Mouse (Mus musculus): ENCODE results near the gene Rnls. TPM values are rescaled to one million over a fixed set of nuclear protein-coding genes. Genes with fewer than 3 reads are reported as not detected.

Gene Rnls
- polyA plus RNA-seq, 1 experiment from 2014 or later, result 6.3 TPM

- H3K9me3 ChIP-seq (replicated peaks; ENCODE audit: control insufficient read depth, low read length), result no peaks in the 10 kb centered on the region
- no peak overlapping the region for H3K27ac ChIP-seq (ENCODE audit: low read length)
- H3K36me3 ChIP-seq (ENCODE audit: control insufficient read depth, insufficient read depth, low read length), result no peaks in the 10 kb centered on the region
- H3K4me3 ChIP-seq (replicated peaks; ENCODE audit: low read length), result no peak overlapping the region
- ATAC-seq (ENCODE audit: insufficient read depth, low FRiP score), result no peak
- 88% methylated on average over 1 of the region's 1 CpGs for WGBS
- no peaks in the 10 kb centered on the region for H3K27me3 ChIP-seq (ENCODE audit: control insufficient read depth, insufficient read depth, low read length)
- H3K4me1 ChIP-seq (ENCODE audit: control insufficient read depth, insufficient read depth, low read length), result no peaks in the 10 kb centered on the region
- no peak overlapping the region for H3K4me2 ChIP-seq (ENCODE audit: low read depth, low read length)
- no peak overlapping the region for H3K9ac ChIP-seq (ENCODE audit: low read length)
Measured at GRCm38 (mm10) chr19:33159192-33159591, 232.9 kb downstream of the Rnls start.

- ATAC-seq (ENCODE audit: insufficient read depth, low FRiP score), result no peak
- H3K9me3 ChIP-seq (replicated peaks; ENCODE audit: control insufficient read depth, low read length), result no peaks in the 10 kb centered on the region
- no peak overlapping the region for H3K27ac ChIP-seq (ENCODE audit: low read length)
- H3K4me3 ChIP-seq (replicated peaks; ENCODE audit: low read length), result no peak overlapping the region
- no peak overlapping the region for H3K4me2 ChIP-seq (ENCODE audit: low read depth, low read length)
- no peak overlapping the region for H3K9ac ChIP-seq (ENCODE audit: low read length)
- H3K36me3 ChIP-seq (ENCODE audit: control insufficient read depth, insufficient read depth, low read length), result no peaks in the 10 kb centered on the region
- WGBS, result 77% methylated on average over 2 of the region's 2 CpGs
- no peaks in the 10 kb centered on the region for H3K4me1 ChIP-seq (ENCODE audit: control insufficient read depth, insufficient read depth, low read length)
- no peaks in the 10 kb centered on the region for H3K27me3 ChIP-seq (ENCODE audit: control insufficient read depth, insufficient read depth, low read length)
Measured at GRCm38 (mm10) chr19:33158234-33158633, 233.9 kb downstream of the Rnls start.

DNA sequence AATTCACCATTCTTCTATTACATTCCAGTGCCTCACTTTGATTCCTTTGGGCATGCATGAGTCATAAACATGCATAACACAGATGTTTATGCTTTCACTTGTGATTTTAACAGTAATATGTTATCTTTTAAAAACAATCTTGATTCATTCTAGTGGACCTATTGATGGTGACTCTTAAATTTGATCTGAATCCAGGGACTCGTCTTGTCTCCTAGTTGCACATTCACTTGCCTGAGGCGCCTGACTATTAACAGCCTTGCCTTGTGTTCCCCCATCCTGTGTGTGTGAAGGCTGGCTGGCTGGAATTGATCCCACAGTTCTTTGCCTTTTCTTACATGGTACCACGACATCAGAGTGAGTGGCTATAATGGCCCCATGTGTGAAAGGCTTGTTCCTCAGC is 243.7 kb downstream of the Rnls start:
- no peak overlapping the region for H3K27ac ChIP-seq (ENCODE audit: low read length)
- no peaks in the 10 kb centered on the region for H3K9me3 ChIP-seq (replicated peaks; ENCODE audit: control insufficient read depth, low read length)
- H3K4me2 ChIP-seq (ENCODE audit: low read depth, low read length), result no peak overlapping the region
- no peaks in the 10 kb centered on the region for H3K4me1 ChIP-seq (ENCODE audit: control insufficient read depth, insufficient read depth, low read length)
- WGBS, result 81% methylated on average over 3 of the region's 3 CpGs
- H3K9ac ChIP-seq (ENCODE audit: low read length), result no peak overlapping the region
- no peaks in the 10 kb centered on the region for H3K36me3 ChIP-seq (ENCODE audit: control insufficient read depth, insufficient read depth, low read length)
- ATAC-seq (ENCODE audit: insufficient read depth, low FRiP score), result no peak
- no peaks in the 10 kb centered on the region for H3K27me3 ChIP-seq (ENCODE audit: control insufficient read depth, insufficient read depth, low read length)
- H3K4me3 ChIP-seq (replicated peaks; ENCODE audit: low read length), result no peak overlapping the region

DNA sequence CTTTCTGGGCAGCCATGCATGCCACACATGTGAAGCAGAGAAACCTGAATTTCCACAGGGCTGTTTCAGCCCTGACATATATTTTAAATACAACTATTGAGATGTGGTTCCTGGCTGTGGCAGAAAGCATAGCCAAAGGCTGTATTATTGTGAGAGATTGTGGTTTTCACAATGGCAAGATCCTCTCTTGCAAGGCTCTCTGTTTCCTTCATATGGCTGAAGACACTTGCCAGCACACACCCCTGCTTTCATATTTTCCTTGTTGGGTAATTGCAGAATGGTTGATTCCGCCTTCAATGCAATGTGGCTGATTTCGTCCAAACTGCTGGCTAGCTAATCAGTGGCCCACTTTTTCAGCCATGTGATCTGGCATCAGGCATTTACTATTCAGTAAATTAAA is 248.9 kb downstream of the Rnls start:
- no peak overlapping the region for H3K4me2 ChIP-seq (ENCODE audit: low read depth, low read length)
- H3K4me1 ChIP-seq (ENCODE audit: control insufficient read depth, insufficient read depth, low read length), result no peaks in the 10 kb centered on the region
- no peak overlapping the region for H3K27ac ChIP-seq (ENCODE audit: low read length)
- ATAC-seq (ENCODE audit: insufficient read depth, low FRiP score), result no peak
- H3K9ac ChIP-seq (ENCODE audit: low read length), result no peak overlapping the region
- H3K9me3 ChIP-seq (replicated peaks; ENCODE audit: control insufficient read depth, low read length), result no peaks in the 10 kb centered on the region
- H3K36me3 ChIP-seq (ENCODE audit: control insufficient read depth, insufficient read depth, low read length), result no peaks in the 10 kb centered on the region
- H3K27me3 ChIP-seq (ENCODE audit: control insufficient read depth, insufficient read depth, low read length), result no peaks in the 10 kb centered on the region
- no peak overlapping the region for H3K4me3 ChIP-seq (replicated peaks; ENCODE audit: low read length)
- WGBS, result 92% methylated on average over 2 of the region's 2 CpGs

DNA sequence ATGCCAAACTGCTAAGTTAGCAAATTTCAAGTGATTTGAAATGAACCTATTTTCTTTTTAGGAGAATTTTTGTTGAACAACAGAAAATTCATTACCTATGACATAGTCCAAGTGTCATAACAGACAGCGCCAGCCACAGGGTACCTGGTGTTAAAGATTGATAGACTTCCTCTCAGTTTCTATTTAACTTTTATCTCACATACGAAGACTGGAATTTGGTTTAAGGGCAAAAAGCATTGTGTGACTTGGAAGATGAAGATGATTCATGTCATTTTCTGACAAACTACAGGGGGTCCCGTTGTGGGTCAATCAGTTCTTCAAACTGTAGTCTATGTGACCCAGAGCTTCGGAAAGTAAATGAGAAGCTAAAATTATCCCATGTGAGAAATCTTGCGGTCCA is 254.8 kb downstream of the Rnls start:
- 80% methylated on average over 5 of the region's 5 CpGs for WGBS
- H3K4me1 ChIP-seq (ENCODE audit: control insufficient read depth, insufficient read depth, low read length), result no peaks in the 10 kb centered on the region
- no peak overlapping the region for H3K27ac ChIP-seq (ENCODE audit: low read length)
- H3K4me3 ChIP-seq (replicated peaks; ENCODE audit: low read length), result no peak overlapping the region
- no peak overlapping the region for H3K9ac ChIP-seq (ENCODE audit: low read length)
- no peak overlapping the region for H3K4me2 ChIP-seq (ENCODE audit: low read depth, low read length)
- no peaks in the 10 kb centered on the region for H3K36me3 ChIP-seq (ENCODE audit: control insufficient read depth, insufficient read depth, low read length)
- H3K27me3 ChIP-seq (ENCODE audit: control insufficient read depth, insufficient read depth, low read length), result no peaks in the 10 kb centered on the region
- no peaks in the 10 kb centered on the region for H3K9me3 ChIP-seq (replicated peaks; ENCODE audit: control insufficient read depth, low read length)
- ATAC-seq (ENCODE audit: insufficient read depth, low FRiP score), result no peak

DNA sequence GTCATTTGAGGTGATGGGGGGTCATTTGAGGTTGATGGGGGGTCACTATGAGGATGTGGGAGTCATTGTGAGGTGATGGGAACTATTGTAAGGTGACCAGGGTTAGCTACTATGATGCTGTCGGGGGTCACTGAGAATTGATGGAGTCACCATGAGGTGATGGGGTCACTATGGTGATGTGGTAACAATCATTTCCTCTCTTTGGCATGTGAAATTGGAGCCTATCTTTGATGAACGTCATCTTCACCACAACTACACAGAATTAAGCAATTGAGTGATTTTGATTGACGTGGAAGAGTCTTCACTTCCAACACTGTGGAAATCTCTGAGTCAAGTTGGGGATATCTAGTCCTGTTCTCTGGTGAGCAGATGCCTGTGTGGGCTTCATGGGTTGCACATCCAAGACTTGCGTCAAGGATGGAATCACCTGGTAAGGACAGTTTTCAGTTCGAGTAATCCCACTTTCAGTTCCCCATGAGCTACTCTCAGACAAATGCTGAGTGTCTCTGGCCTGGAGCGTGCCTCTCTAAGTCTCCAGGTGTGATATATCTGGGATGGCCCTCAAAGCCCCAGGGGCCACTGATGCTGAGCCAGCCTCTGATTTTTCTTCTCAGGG is 269.4 kb downstream of the Rnls start:
- Histone ChIP-seq H3K27ac (ENCODE audit: low read length) (no peak overlapping the region), H3K4me2 (ENCODE audit: low read depth, low read length) (no peak overlapping the region), H3K27me3 (ENCODE audit: control insufficient read depth, insufficient read depth, low read length) (no peaks in the 10 kb centered on the region), H3K4me1 (ENCODE audit: control insufficient read depth, insufficient read depth, low read length) (no peaks in the 10 kb centered on the region), H3K9ac (ENCODE audit: low read length) (no peak overlapping the region), H3K9me3 (replicated peaks; ENCODE audit: control insufficient read depth, low read length) (no peaks in the 10 kb centered on the region), H3K36me3 (ENCODE audit: control insufficient read depth, insufficient read depth, low read length) (no peaks in the 10 kb centered on the region), H3K4me3 (replicated peaks; ENCODE audit: low read length) (no peak overlapping the region)
- 83% methylated on average over 6 of the region's 6 CpGs for WGBS
- ATAC-seq (ENCODE audit: insufficient read depth, low FRiP score), result no peak

GRCm38 (mm10) chr19:33119947-33120346 is 272.1 kb downstream of the Rnls start:
- Histone ChIP-seq H3K9me3 (replicated peaks; ENCODE audit: control insufficient read depth, low read length) (no peaks in the 10 kb centered on the region), H3K9ac (ENCODE audit: low read length) (no peak overlapping the region), H3K4me1 (ENCODE audit: control insufficient read depth, insufficient read depth, low read length) (no peaks in the 10 kb centered on the region), H3K4me3 (replicated peaks; ENCODE audit: low read length) (no peak overlapping the region), H3K36me3 (ENCODE audit: control insufficient read depth, insufficient read depth, low read length) (no peaks in the 10 kb centered on the region), H3K4me2 (ENCODE audit: low read depth, low read length) (no peak overlapping the region), H3K27ac (ENCODE audit: low read length) (no peak overlapping the region), H3K27me3 (ENCODE audit: control insufficient read depth, insufficient read depth, low read length) (no peaks in the 10 kb centered on the region)
- no peak for ATAC-seq (ENCODE audit: insufficient read depth, low FRiP score)
- 82% methylated on average over 5 of the region's 5 CpGs for WGBS

GRCm38 (mm10) chr19:33118898-33119297 is 273.2 kb downstream of the Rnls start:
- no peaks in the 10 kb centered on the region; the same call in 1 of the 2 replicates for H3K4me1 ChIP-seq (ENCODE audit: control insufficient read depth, insufficient read depth, low read length)
- no peaks in the 10 kb centered on the region for H3K27me3 ChIP-seq (ENCODE audit: control insufficient read depth, insufficient read depth, low read length)
- ATAC-seq (ENCODE audit: insufficient read depth, low FRiP score), result no peak
- no peak overlapping the region for H3K27ac ChIP-seq (ENCODE audit: low read length)
- no peaks in the 10 kb centered on the region for H3K9me3 ChIP-seq (replicated peaks; ENCODE audit: control insufficient read depth, low read length)
- H3K36me3 ChIP-seq (ENCODE audit: control insufficient read depth, insufficient read depth, low read length), result no peaks in the 10 kb centered on the region
- 52% methylated on average over 1 of the region's 1 CpGs for WGBS
- no peak overlapping the region for H3K4me3 ChIP-seq (replicated peaks; ENCODE audit: low read length)
- no peak overlapping the region for H3K4me2 ChIP-seq (ENCODE audit: low read depth, low read length)
- H3K9ac ChIP-seq (ENCODE audit: low read length), result no peak overlapping the region

- no peak overlapping the region for H3K9ac ChIP-seq (ENCODE audit: low read length)
- peak overlapping the region; percentile 19; the same call in 1 of the 2 replicates for H3K27ac ChIP-seq (ENCODE audit: low read length)
- H3K4me3 ChIP-seq (replicated peaks; ENCODE audit: low read length), result no peak overlapping the region
- H3K4me2 ChIP-seq (ENCODE audit: low read depth, low read length), result no peak overlapping the region
- no peaks in the 10 kb centered on the region for H3K36me3 ChIP-seq (ENCODE audit: control insufficient read depth, insufficient read depth, low read length)
- 76% methylated on average over 8 of the region's 8 CpGs for WGBS
- H3K4me1 ChIP-seq (ENCODE audit: control insufficient read depth, insufficient read depth, low read length), result peaks cover 4% of the 10 kb centered on the region
- no peaks in the 10 kb centered on the region for H3K9me3 ChIP-seq (replicated peaks; ENCODE audit: control insufficient read depth, low read length)
- ATAC-seq (ENCODE audit: insufficient read depth, low FRiP score), result no peak
- H3K27me3 ChIP-seq (ENCODE audit: control insufficient read depth, insufficient read depth, low read length), result no peaks in the 10 kb centered on the region
Measured at GRCm38 (mm10) chr19:33114631-33115295, 277.3 kb downstream of the Rnls start.
